Mouse (Mus musculus) limb, embryonic 11.5 days (tissue): ENCODE measurements at regions not wholly inside any gene's neighbourhood (a gene's known extent, or its start where the extent isn't known, plus 50 kb on each side); places are given as distances from the start of the nearest gene placed in this dataset.

Experiments used
- ATAC-seq: fragments of 200-750 bp; cut with Nextera tagmentation; 2 replicates; pipeline ENCODE4 v1.8.0; 2017; ENCODE audit warnings: low read depth; ENCODE audit not compliant: insufficient number of reproducible peaks, low FRiP score, low TSS enrichment
- DNase-seq: peaks from one replicate; pipeline ENCODE4 v3.0.0-alpha.2; 2015; ENCODE audit warnings: low spot score
- H3K27ac ChIP-seq: fragments of 300-500 bp; sonication (generic); replicated peaks from 2 replicates; pipeline ENCODE4 v1.5.1; 2014; ENCODE audit warnings: low read depth, mild to moderate bottlenecking, low read length
- H3K27me3 ChIP-seq: fragments of 300-500 bp; sonication (generic); 2 replicates; pipeline ENCODE4 v1.6.1; 2014; ENCODE audit warnings: mild to moderate bottlenecking, low read length, mixed read lengths; ENCODE audit not compliant: control insufficient read depth, insufficient read depth
- H3K36me3 ChIP-seq: fragments of 300-500 bp; sonication (generic); 2 replicates; pipeline ENCODE4 v1.6.1; 2014; ENCODE audit warnings: mild to moderate bottlenecking, low read length, moderate library complexity, mixed read lengths; ENCODE audit not compliant: control insufficient read depth, insufficient read depth
- H3K4me1 ChIP-seq: fragments of 300-500 bp; sonication (generic); 2 replicates; pipeline ENCODE4 v1.6.1; 2014; ENCODE audit warnings: low read length, mixed read lengths; ENCODE audit not compliant: control insufficient read depth, insufficient read depth
- H3K4me2 ChIP-seq: fragments of 300-500 bp; sonication (generic); 2 replicates; pipeline ENCODE4 v1.6.1; 2014; ENCODE audit warnings: low read depth, mild to moderate bottlenecking, moderate library complexity; ENCODE audit not compliant: severe bottlenecking
- H3K4me3 ChIP-seq: fragments of 300-500 bp; sonication (generic); 2 replicates; pipeline ENCODE4 v1.5.1; 2014; ENCODE audit warnings: low read depth, low read length
- H3K9ac ChIP-seq: fragments of 300-500 bp; sonication (generic); 2 replicates; pipeline ENCODE4 v1.6.1; 2014; ENCODE audit warnings: mild to moderate bottlenecking, low read length
- H3K9me3 ChIP-seq: fragments of 300-500 bp; sonication (generic); 2 replicates; pipeline ENCODE4 v1.6.1; 2016; ENCODE audit warnings: low read length; ENCODE audit not compliant: control insufficient read depth
- whole genome bisulfite sequencing: fragments of 180-500 bp; shearing (Covaris S2); extraction: QIAGEN DNeasy Blood & Tissue Kit; methylation state at CpG from one replicate; pipeline ENCODE4 v1.1.7; 2014; 5-methylcytosine and 5-hydroxymethylcytosine counted together

DNA sequence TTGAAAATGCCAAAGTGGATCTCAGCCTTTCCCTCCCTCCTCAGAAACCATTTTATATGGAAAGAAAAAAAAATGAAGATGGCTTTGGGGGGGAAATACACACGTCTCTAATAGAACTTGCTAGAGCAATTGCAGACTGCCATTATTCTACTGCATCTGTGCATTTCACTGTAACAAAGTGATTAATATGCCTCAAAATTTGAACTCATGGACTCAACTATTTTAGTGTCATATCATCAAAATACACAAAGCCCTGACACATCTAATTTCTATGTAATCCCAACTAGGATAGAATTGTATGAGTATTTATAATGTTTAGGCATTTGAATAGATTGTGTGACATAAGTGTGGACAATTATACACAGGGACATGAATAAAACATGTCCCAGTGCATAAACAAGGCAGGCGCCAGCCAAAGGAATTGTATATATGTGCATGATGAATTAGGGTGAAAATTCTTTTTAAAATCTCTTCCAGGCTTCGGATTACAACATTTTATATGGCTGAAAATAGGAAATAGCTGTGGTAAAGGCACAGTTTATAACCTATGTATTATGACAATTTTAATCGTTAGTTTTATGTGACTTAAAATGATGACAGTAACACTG lies 115.4 kb upstream of the Fam92a start:
- ATAC-seq, result no peak
- 84% methylated on average over 4 of the region's 4 CpGs for WGBS

GRCm38 (mm10) chr4:12286391-12286790 lies 114.6 kb upstream of the Fam92a start:
- WGBS, result 91% methylated on average over 1 of the region's 1 CpGs
- DNase-seq, result no peak
- H3K36me3 ChIP-seq, result no peaks in the 10 kb centered on the region
- no peaks in the 10 kb centered on the region for H3K9me3 ChIP-seq
- H3K9ac ChIP-seq, result no peak overlapping the region
- H3K27ac ChIP-seq, result no peak overlapping the region
- H3K27me3 ChIP-seq, result no peaks in the 10 kb centered on the region
- H3K4me2 ChIP-seq, result no peak overlapping the region
- no peak overlapping the region for H3K4me3 ChIP-seq
- no peak for ATAC-seq
- H3K4me1 ChIP-seq, result no peaks in the 10 kb centered on the region

More for the DNA sequence above, 115.4 kb upstream of the Fam92a start:
- Histone ChIP-seq H3K27ac (no peak overlapping the region), H3K9me3 (no peaks in the 10 kb centered on the region), H3K4me3 (no peak overlapping the region), H3K36me3 (no peaks in the 10 kb centered on the region), H3K27me3 (no peaks in the 10 kb centered on the region), H3K4me1 (no peaks in the 10 kb centered on the region), H3K4me2 (no peak overlapping the region), H3K9ac (no peak overlapping the region)
- no peak for DNase-seq

- Histone ChIP-seq H3K4me3 (no peak overlapping the region), H3K4me1 (no peaks in the 10 kb centered on the region), H3K9ac (no peak overlapping the region), H3K9me3 (no peaks in the 10 kb centered on the region), H3K4me2 (no peak overlapping the region), H3K36me3 (no peaks in the 10 kb centered on the region), H3K27me3 (no peaks in the 10 kb centered on the region), H3K27ac (no peak overlapping the region)
- ATAC-seq, result no peak
- no peak for DNase-seq
Observed at GRCm38 (mm10) chr4:12285983-12286382, 114.2 kb upstream of the Fam92a start.

DNA sequence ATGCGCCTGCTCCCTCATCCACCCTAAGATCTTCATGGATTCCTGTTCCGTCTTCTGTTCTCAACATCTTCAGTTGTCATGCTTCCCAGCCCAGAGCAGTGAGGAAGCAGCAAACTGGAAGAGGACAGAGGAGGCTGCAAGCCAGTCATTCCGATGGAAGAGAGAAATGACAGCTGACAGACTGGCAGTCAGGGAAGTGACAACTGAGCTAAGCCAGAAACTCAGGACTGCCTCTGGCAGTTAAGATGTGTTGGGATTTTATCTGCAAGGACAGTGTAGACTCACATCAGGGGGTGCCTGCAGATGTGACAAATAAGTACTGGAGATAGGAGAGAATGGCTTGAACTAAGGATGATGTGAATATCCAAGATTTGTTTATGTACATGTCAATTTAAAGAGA lies 106.1 kb upstream of the Fam92a start:
- 72% methylated on average over 3 of the region's 3 CpGs for WGBS

DNA sequence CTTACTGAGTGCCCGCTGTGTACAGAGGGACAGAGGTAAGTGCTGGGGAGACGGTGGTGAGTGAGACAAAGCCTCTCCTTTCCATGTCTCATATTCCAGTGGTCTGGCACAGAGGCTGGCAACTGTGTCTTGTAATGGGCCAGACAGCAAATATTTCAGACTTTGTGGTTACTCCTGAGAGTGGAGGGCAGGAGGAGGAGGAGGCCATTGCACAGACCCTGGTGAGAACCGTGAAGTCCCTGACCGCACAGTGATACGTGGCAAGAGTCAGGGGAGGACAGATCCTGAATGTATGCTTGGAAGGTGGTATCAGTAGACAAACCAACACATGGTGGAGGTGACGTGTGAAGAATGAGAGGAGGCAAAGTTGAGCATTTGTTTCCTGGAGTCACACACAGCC lies 101.6 kb upstream of the Fam92a start:
- Histone ChIP-seq H3K27ac (no peak overlapping the region), H3K4me2 (no peak overlapping the region), H3K36me3 (no peaks in the 10 kb centered on the region), H3K9me3 (no peaks in the 10 kb centered on the region), H3K9ac (no peak overlapping the region), H3K27me3 (no peaks in the 10 kb centered on the region), H3K4me1 (no peaks in the 10 kb centered on the region), H3K4me3 (no peak overlapping the region)
- DNase-seq (no peak), ATAC-seq (no peak)
- WGBS, result 88% methylated on average over 6 of the region's 6 CpGs

More for the DNA sequence above, 106.1 kb upstream of the Fam92a start:
- H3K27ac ChIP-seq, result no peak overlapping the region
- H3K4me1 ChIP-seq, result no peaks in the 10 kb centered on the region
- no peaks in the 10 kb centered on the region for H3K27me3 ChIP-seq
- no peaks in the 10 kb centered on the region for H3K36me3 ChIP-seq
- no peaks in the 10 kb centered on the region for H3K9me3 ChIP-seq
- H3K4me3 ChIP-seq, result no peak overlapping the region
- no peak overlapping the region for H3K4me2 ChIP-seq
- DNase-seq (no peak), ATAC-seq (no peak)
- H3K9ac ChIP-seq, result no peak overlapping the region

- no peak for ATAC-seq
- Histone ChIP-seq H3K27me3 (no peaks in the 10 kb centered on the region), H3K4me2 (no peak overlapping the region), H3K4me3 (no peak overlapping the region), H3K4me1 (no peaks in the 10 kb centered on the region), H3K9ac (no peak overlapping the region), H3K9me3 (no peaks in the 10 kb centered on the region), H3K36me3 (no peaks in the 10 kb centered on the region), H3K27ac (no peak overlapping the region)
- 77% methylated on average over 6 of the region's 6 CpGs for WGBS
- DNase-seq, result no peak
Observed at GRCm38 (mm10) chr4:12272914-12273313, 101.1 kb upstream of the Fam92a start.

DNA sequence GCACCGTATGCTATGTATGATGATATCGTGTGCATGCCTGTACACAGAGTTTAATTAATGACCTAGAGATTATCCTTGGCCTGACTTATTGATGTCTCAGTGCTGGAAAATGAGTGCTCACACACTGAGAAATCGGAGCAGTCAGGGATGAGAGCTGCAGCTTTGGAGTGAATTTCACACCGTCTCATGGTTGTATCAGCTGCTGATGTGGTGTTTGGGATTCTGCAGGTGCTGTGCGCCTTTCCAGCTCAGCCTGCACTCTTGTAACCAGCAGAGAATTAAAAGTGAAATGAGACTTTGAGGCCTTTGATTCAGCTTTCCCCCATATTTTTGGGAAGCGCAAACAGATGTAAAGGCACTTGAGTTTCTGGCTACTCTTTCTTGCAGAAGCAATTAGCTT lies 100.6 kb upstream of the Fam92a start:
- Histone ChIP-seq H3K27me3 (no peaks in the 10 kb centered on the region), H3K36me3 (no peaks in the 10 kb centered on the region), H3K9me3 (no peaks in the 10 kb centered on the region), H3K4me3 (no peak overlapping the region), H3K4me2 (no peak overlapping the region), H3K9ac (no peak overlapping the region), H3K4me1 (no peaks in the 10 kb centered on the region), H3K27ac (no peak overlapping the region)
- DNase-seq (no peak), ATAC-seq (no peak)
- WGBS, result 82% methylated on average over 6 of the region's 6 CpGs

DNA sequence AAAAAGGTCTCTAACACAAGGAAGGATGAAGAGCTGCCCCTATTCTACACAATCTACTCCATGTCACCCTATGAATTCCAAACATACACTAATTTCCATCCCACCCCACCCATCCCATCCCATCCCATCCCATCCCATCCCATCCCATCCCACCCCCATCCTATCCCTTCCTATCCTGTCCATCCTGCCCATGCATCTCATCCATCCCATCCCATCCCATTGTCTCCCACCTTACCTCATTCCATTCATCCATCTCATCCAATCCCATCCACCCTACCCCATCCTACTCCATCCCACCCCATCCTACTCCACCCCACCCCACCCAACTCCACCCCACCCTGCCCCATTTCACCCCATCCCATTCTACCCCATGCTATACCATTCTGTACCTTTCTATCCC lies 91.9 kb upstream of the Fam92a start:
- ATAC-seq (no peak), DNase-seq (no peak)
- Histone ChIP-seq H3K27ac (no peak overlapping the region), H3K4me2 (no peak overlapping the region), H3K4me1 (no peaks in the 10 kb centered on the region), H3K9me3 (no peaks in the 10 kb centered on the region), H3K36me3 (no peaks in the 10 kb centered on the region), H3K9ac (no peak overlapping the region), H3K4me3 (no peak overlapping the region), H3K27me3 (no peaks in the 10 kb centered on the region)

GRCm38 (mm10) chr4:12263197-12263596 lies 91.4 kb upstream of the Fam92a start:
- no peak for ATAC-seq
- H3K36me3 ChIP-seq, result no peaks in the 10 kb centered on the region
- H3K27me3 ChIP-seq, result no peaks in the 10 kb centered on the region
- H3K4me2 ChIP-seq, result no peak overlapping the region
- H3K4me3 ChIP-seq, result no peak overlapping the region
- no peaks in the 10 kb centered on the region for H3K9me3 ChIP-seq
- no peaks in the 10 kb centered on the region for H3K4me1 ChIP-seq
- DNase-seq, result no peak
- no peak overlapping the region for H3K27ac ChIP-seq
- WGBS, result 91% methylated on average over 10 of the region's 10 CpGs
- H3K9ac ChIP-seq, result no peak overlapping the region
